Mouse (Mus musculus) adipose tissue, adult 10 weeks (tissue): ENCODE measurements around the gene Fam47c. TPM values are rescaled to one million over a fixed set of nuclear protein-coding genes. Genes with fewer than 3 reads are reported as not detected.

Experiments used
- polyA plus RNA-seq: library from polyadenylated mRNA; stranded (reverse); fragments of 350-450 nt; fragmentation: Illumina TruSeq; extraction: RNeasy Lipid Tissue Mini Kit (QIAGEN cat#74804); gene quantifications from one replicate; pipeline ENCODE4 v1.2.3, GENCODE M21; 2014; ENCODE audit warnings: low read depth, low replicate concordance

Gene Fam47c
- 0.43 TPM for polyA plus RNA-seq

DNA sequence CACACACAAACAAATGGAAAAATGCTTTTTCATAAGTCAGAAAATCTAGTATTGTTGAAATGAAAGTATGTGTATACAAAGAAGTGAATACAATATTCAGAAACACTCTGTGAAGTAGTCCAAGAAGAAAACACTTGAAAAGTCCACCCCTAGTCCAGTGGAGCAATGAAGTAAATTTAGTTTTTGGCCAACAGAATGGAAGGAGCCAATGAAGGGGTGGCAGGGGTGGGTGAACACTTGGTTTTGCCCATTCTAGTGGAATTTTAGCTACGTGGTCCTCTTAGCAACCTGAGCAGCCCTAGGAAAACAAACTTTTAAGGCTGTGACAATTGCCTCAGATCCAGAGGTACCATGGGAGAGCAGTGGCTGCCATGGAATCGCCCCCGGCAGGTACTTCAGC, at the start of gene Fam47c:
TSS of gene Fam47c (plus strand) at position 301 of the 400 bp plus-strand sequence.

Other genes starting within 250 kb of the Fam47c start
- 67.7 TPM for gene Prrg1, start 153.9 kb upstream of the Fam47c start, polyA plus RNA-seq